Mouse (Mus musculus) cerebellum, adult 9-11 months (tissue): Measurements from ENCODE around the gene Olfr1489.
"Not testable (repeated sequence)": the region's sequence is repeated elsewhere in the genome, so short reads cannot be mapped to it uniquely, and the experiment has no call there.

Experiments
- DNase-seq: peaks from one replicate; pipeline ENCODE4 v3.0.0; 2022

The Olfr1489 gene

GRCm38 (mm10) chr19:13631321-13631720, at the start of gene Olfr1489:
Gene Olfr1489 (plus strand): TSS chr19:13631621.
- no peak for DNase-seq

GRCm38 (mm10) chr19:13583211-13583610, 48.2 kb upstream of the Olfr1489 start, which contains the start of gene Olfr1484:
Gene Olfr1484 (plus strand): TSS chr19:13583511.
- DNase-seq: no peak

GRCm38 (mm10) chr19:13617075-13617474, 14.3 kb upstream of the Olfr1489 start, which contains the start of gene Olfr1487:
Gene Olfr1487 (plus strand): TSS chr19:13617375.
- not testable (repeated sequence) for DNase-seq

GRCm38 (mm10) chr19:13650791-13651190, 19.4 kb downstream of the Olfr1489 start, which contains the start of gene Olfr1490:
Gene Olfr1490 (plus strand): TSS chr19:13651091.
- DNase-seq: no peak
